Mouse (Mus musculus) left cerebral cortex, postnatal 14 days (tissue): ENCODE results near the gene Aim2. TPM values are rescaled to one million over a fixed set of nuclear protein-coding genes. Genes with fewer than 3 reads are reported as not detected.

ENCODE experiments used
- DNase-seq, 2 experiments: peaks; one replicate each; pipeline ENCODE4 v3.0.0; 2021 to 2022; ENCODE audit warnings: low spot score in 2 of 2, mixed read lengths in 1 of 2
- intact Hi-C: fragments of 180-260 bp; cut with DNase I; formaldehyde crosslinking; loops from one replicate; pipeline ENCODE4 v1.15.1; 2025
- total RNA-seq, 2 experiments: library from RNA; stranded (reverse); gene quantifications; 2 replicates each; pipeline ENCODE4 v1.2.3; 2021

Aim2 gene
- total RNA-seq, 2 experiments from 2014 or later, result 2.4 to 2.7 TPM

- DNase-seq, result peak; percentile 64 to 75
- intact Hi-C loops, result loop anchor here (5.0 kb wide), 1 partner anchor 38 kb away; no protein-coding TSS in a partner anchor
These were observed 11.1 kb upstream of the Aim2 start for GRCm38 (mm10) chr1:173339543-173339942.

GRCm38 (mm10) chr1:173342425-173342824 is 8.3 kb upstream of the Aim2 start:
- DNase-seq, result no peak
- intact Hi-C loops, result no loop called here

GRCm38 (mm10) chr1:173343934-173344333 is 6.7 kb upstream of the Aim2 start:
- no peak for DNase-seq
- intact Hi-C loops, result no loop called here

GRCm38 (mm10) chr1:173345112-173345511 is 5.6 kb upstream of the Aim2 start:
- intact Hi-C loops, result no loop called here
- DNase-seq, result no peak

GRCm38 (mm10) chr1:173348527-173348926 is 2.2 kb upstream of the Aim2 start:
- intact Hi-C loops, result no loop called here
- no peak for DNase-seq

- intact Hi-C loops, result no loop called here
- no peak for DNase-seq
These were observed 1.5 kb upstream of the Aim2 start for GRCm38 (mm10) chr1:173349192-173349591.

- intact Hi-C loops, result no loop called here
- peak; percentile 40 to 51 for DNase-seq
These were observed 733 bp upstream of the Aim2 start for GRCm38 (mm10) chr1:173349946-173350345.

GRCm38 (mm10) chr1:173355107-173355846 is 4.6 kb downstream of the Aim2 start:
- peak; percentile 46 to 73 for DNase-seq
- intact Hi-C loops, result no loop called here

GRCm38 (mm10) chr1:173356699-173357098 is 6.0 kb downstream of the Aim2 start:
- intact Hi-C loops, result no loop called here
- no peak for DNase-seq

GRCm38 (mm10) chr1:173357799-173358198 is 7.1 kb downstream of the Aim2 start:
- intact Hi-C loops, result no loop called here
- DNase-seq, result peak; percentile 50 to 53

- intact Hi-C loops, result no loop called here
- no peak for DNase-seq
These were observed 9.1 kb downstream of the Aim2 start for GRCm38 (mm10) chr1:173359590-173360290.

- intact Hi-C loops, result no loop called here
- no peak for DNase-seq
These were observed 11.0 kb downstream of the Aim2 start for GRCm38 (mm10) chr1:173361651-173362050.

GRCm38 (mm10) chr1:173363436-173363835 is 12.8 kb downstream of the Aim2 start:
- no peak for DNase-seq
- intact Hi-C loops, result no loop called here

- peak in 1 of 2 experiments; percentile 49 for DNase-seq
- intact Hi-C loops, result no loop called here
These were observed 13.6 kb downstream of the Aim2 start for GRCm38 (mm10) chr1:173364125-173364800.

GRCm38 (mm10) chr1:173365970-173366409 is 15.3 kb downstream of the Aim2 start:
- DNase-seq, result peak in 1 of 2 experiments; percentile 34

GRCm38 (mm10) chr1:173366701-173367355 is 16.1 kb downstream of the Aim2 start:
- intact Hi-C loops, result no loop called here
- DNase-seq, result peak; percentile 53 to 72

More at GRCm38 (mm10) chr1:173365970-173366409, 15.3 kb downstream of the Aim2 start:
- intact Hi-C loops, result no loop called here

GRCm38 (mm10) chr1:173367356-173368046 is 16.8 kb downstream of the Aim2 start, which contains the start of gene Cadm3:
Gene Cadm3, minus strand, starts transcription at chr1:173367695.
- DNase-seq, result peak; percentile 66 to 85

GRCm38 (mm10) chr1:173369611-173370010 is 18.9 kb downstream of the Aim2 start:
- no peak for DNase-seq
- intact Hi-C loops, result no loop called here

More at GRCm38 (mm10) chr1:173367356-173368046, 16.8 kb downstream of the Aim2 start, which contains the start of gene Cadm3:
- intact Hi-C loops, result no loop called here

- intact Hi-C loops, result no loop called here
- no peak for DNase-seq
These were observed 19.8 kb downstream of the Aim2 start for GRCm38 (mm10) chr1:173370456-173370855.
